Mouse (Mus musculus) liver, embryonic 16.5 days (tissue): ENCODE data around the gene Csrp2. TPM values are rescaled to one million over a fixed set of nuclear protein-coding genes. Genes with fewer than 3 reads are reported as not detected.

Source experiments
- ATAC-seq: fragments of 200-750 bp; cut with Nextera tagmentation; 2 replicates; pipeline ENCODE4 v1.8.0; 2017; ENCODE audit warnings: low read depth, mild to moderate bottlenecking, moderate number of reproducible peaks, moderate library complexity
- H3K27ac ChIP-seq: fragments of 300-500 bp; sonication (generic); 2 replicates; pipeline ENCODE4 v1.5.1; 2014; ENCODE audit warnings: mild to moderate bottlenecking, low read length
- H3K27me3 ChIP-seq: fragments of 300-500 bp; sonication (generic); 2 replicates; pipeline ENCODE4 v1.6.1; 2014; ENCODE audit warnings: low read depth, low read length, mixed read lengths; ENCODE audit not compliant: control insufficient read depth, insufficient read depth
- H3K36me3 ChIP-seq: fragments of 300-500 bp; sonication (generic); 2 replicates; pipeline ENCODE4 v1.6.1; 2014; ENCODE audit warnings: mild to moderate bottlenecking; ENCODE audit not compliant: control insufficient read depth, insufficient read depth
- H3K4me1 ChIP-seq: fragments of 300-500 bp; sonication (generic); 2 replicates; pipeline ENCODE4 v1.6.1; 2014; ENCODE audit warnings: low read depth, low read length, mixed read lengths; ENCODE audit not compliant: control insufficient read depth
- H3K4me2 ChIP-seq: fragments of 300-500 bp; sonication (generic); 2 replicates; pipeline ENCODE4 v1.6.1; 2014; ENCODE audit warnings: low read depth, low read length, mixed read lengths
- H3K4me3 ChIP-seq: fragments of 300-500 bp; sonication (generic); 2 replicates; pipeline ENCODE4 v1.5.1; 2014; ENCODE audit warnings: low read depth, mild to moderate bottlenecking, low read length
- H3K9ac ChIP-seq: fragments of 300-500 bp; sonication (generic); 2 replicates; pipeline ENCODE4 v1.6.1; 2014; ENCODE audit warnings: low read depth, low read length
- H3K9me3 ChIP-seq: fragments of 300-500 bp; sonication (generic); replicated peaks from 2 replicates; pipeline ENCODE4 v1.6.1; 2016; ENCODE audit warnings: low read length; ENCODE audit not compliant: control insufficient read depth
- WGBS: fragments of 180-500 bp; shearing (Covaris S2); extraction: QIAGEN DNeasy Blood & Tissue Kit; methylation state at CpG from one replicate; pipeline ENCODE4 v1.1.7; 2014; ENCODE audit not compliant: insufficient replicate concordance; 5-methylcytosine and 5-hydroxymethylcytosine counted together
- polyA plus RNA-seq: library from polyadenylated mRNA; unstranded; fragments of >200 nt; fragmentation: Nextera tagmentation; extraction: Ambion mirVana; gene quantifications from 2 replicates; pipeline ENCODE4 v1.2.1, GENCODE M21; 2015

Gene Csrp2
- polyA plus RNA-seq, 1 experiment from 2014 or later, result 15.5 TPM

GRCm38 (mm10) chr10:110922612-110923011, 3.0 kb downstream of the Csrp2 start:
- Histone ChIP-seq H3K4me3 (no peak overlapping the region), H3K4me1 (peaks cover 5% of the 10 kb centered on the region), H3K27ac (no peak overlapping the region), H3K9me3 (no peaks in the 10 kb centered on the region), H3K9ac (no peak overlapping the region), H3K27me3 (peaks cover 26% of the 10 kb centered on the region), H3K4me2 (no peak overlapping the region), H3K36me3 (no peaks in the 10 kb centered on the region)
- no peak for ATAC-seq
- 55% methylated on average over 9 of the region's 9 CpGs for WGBS

- no peak overlapping the region for H3K9ac ChIP-seq
- H3K4me3 ChIP-seq, result no peak overlapping the region
- no peak for ATAC-seq
- no peaks in the 10 kb centered on the region for H3K27me3 ChIP-seq
- H3K27ac ChIP-seq, result no peak overlapping the region
- H3K4me1 ChIP-seq, result peaks cover 4% of the 10 kb centered on the region
- H3K36me3 ChIP-seq, result no peaks in the 10 kb centered on the region
- no peak overlapping the region for H3K4me2 ChIP-seq
- WGBS, result 61% methylated on average over 11 of the region's 11 CpGs
- H3K9me3 ChIP-seq, result no peaks in the 10 kb centered on the region
Observed at GRCm38 (mm10) chr10:110927491-110927890, 7.9 kb downstream of the Csrp2 start.

- Histone ChIP-seq H3K4me1 (peaks cover 4% of the 10 kb centered on the region), H3K9ac (no peak overlapping the region), H3K36me3 (no peaks in the 10 kb centered on the region), H3K4me3 (no peak overlapping the region), H3K9me3 (no peaks in the 10 kb centered on the region), H3K4me2 (no peak overlapping the region), H3K27me3 (no peaks in the 10 kb centered on the region), H3K27ac (no peak overlapping the region)
- no peak for ATAC-seq
- 71% methylated on average over 4 of the region's 4 CpGs for WGBS
Observed at GRCm38 (mm10) chr10:110929756-110930155, 10.2 kb downstream of the Csrp2 start.

GRCm38 (mm10) chr10:110931161-110931912, 11.7 kb downstream of the Csrp2 start:
- no peak for ATAC-seq
- Histone ChIP-seq H3K9ac (peak overlapping the region; percentile 34), H3K4me3 (peak overlapping the region; percentile 36), H3K27me3 (no peaks in the 10 kb centered on the region), H3K4me1 (peaks cover 4% of the 10 kb centered on the region), H3K27ac (no peak overlapping the region), H3K4me2 (peak overlapping the region; percentile 59), H3K36me3 (no peaks in the 10 kb centered on the region), H3K9me3 (no peaks in the 10 kb centered on the region)
- WGBS, result 60% methylated on average over 13 of the region's 13 CpGs

GRCm38 (mm10) chr10:110931913-110932560, 12.4 kb downstream of the Csrp2 start:
- no peak overlapping the region for H3K27ac ChIP-seq
- peak; percentile 59 for ATAC-seq
- peak overlapping the region; percentile 34 for H3K9ac ChIP-seq
- 39% methylated on average over 20 of the region's 20 CpGs for WGBS
- peaks cover 4% of the 10 kb centered on the region for H3K4me1 ChIP-seq
- H3K4me3 ChIP-seq, result peak overlapping the region; percentile 36
- H3K4me2 ChIP-seq, result peak overlapping the region; percentile 59
- H3K27me3 ChIP-seq, result no peaks in the 10 kb centered on the region
- no peaks in the 10 kb centered on the region for H3K9me3 ChIP-seq
- H3K36me3 ChIP-seq, result no peaks in the 10 kb centered on the region

- no peak for ATAC-seq
- no peaks in the 10 kb centered on the region for H3K9me3 ChIP-seq
- H3K4me3 ChIP-seq, result no peak overlapping the region
- no peaks in the 10 kb centered on the region for H3K27me3 ChIP-seq
- H3K4me2 ChIP-seq, result no peak overlapping the region
- H3K9ac ChIP-seq, result no peak overlapping the region
- H3K27ac ChIP-seq, result no peak overlapping the region
- peaks cover 4% of the 10 kb centered on the region for H3K4me1 ChIP-seq
- no peaks in the 10 kb centered on the region for H3K36me3 ChIP-seq
- WGBS, result 64% methylated on average over 5 of the region's 5 CpGs
Observed at GRCm38 (mm10) chr10:110933584-110933983, 14.0 kb downstream of the Csrp2 start.

- H3K36me3 ChIP-seq, result no peaks in the 10 kb centered on the region
- no peak for ATAC-seq
Observed at GRCm38 (mm10) chr10:110935081-110935480, 15.5 kb downstream of the Csrp2 start.

GRCm38 (mm10) chr10:110935669-110936068, 16.1 kb downstream of the Csrp2 start:
- no peak for ATAC-seq
- 24% methylated on average over 7 of the region's 7 CpGs for WGBS
- H3K9me3 ChIP-seq, result no peaks in the 10 kb centered on the region
- H3K27ac ChIP-seq, result no peak overlapping the region
- no peak overlapping the region for H3K4me3 ChIP-seq
- H3K27me3 ChIP-seq, result no peaks in the 10 kb centered on the region
- H3K4me1 ChIP-seq, result peaks cover 4% of the 10 kb centered on the region
- H3K4me2 ChIP-seq, result no peak overlapping the region
- H3K9ac ChIP-seq, result no peak overlapping the region
- no peaks in the 10 kb centered on the region for H3K36me3 ChIP-seq

More at GRCm38 (mm10) chr10:110935081-110935480, 15.5 kb downstream of the Csrp2 start:
- Histone ChIP-seq H3K9ac (no peak overlapping the region), H3K9me3 (no peaks in the 10 kb centered on the region), H3K4me1 (peaks cover 4% of the 10 kb centered on the region), H3K27me3 (no peaks in the 10 kb centered on the region), H3K27ac (no peak overlapping the region), H3K4me2 (no peak overlapping the region), H3K4me3 (no peak overlapping the region)
- 71% methylated on average over 11 of the region's 11 CpGs for WGBS

GRCm38 (mm10) chr10:110938361-110938760, 18.8 kb downstream of the Csrp2 start:
- H3K36me3 ChIP-seq, result no peaks in the 10 kb centered on the region
- H3K27ac ChIP-seq, result no peak overlapping the region
- ATAC-seq, result no peak
- no peak overlapping the region for H3K9ac ChIP-seq
- no peaks in the 10 kb centered on the region for H3K27me3 ChIP-seq
- 74% methylated on average over 7 of the region's 7 CpGs for WGBS
- H3K9me3 ChIP-seq, result no peaks in the 10 kb centered on the region
- no peaks in the 10 kb centered on the region for H3K4me1 ChIP-seq
- H3K4me2 ChIP-seq, result no peak overlapping the region
- H3K4me3 ChIP-seq, result no peak overlapping the region
